Mouse (Mus musculus): Measurements from ENCODE around the gene Kif26a.

GRCm38 (mm10) chr12:112221290-112221689 lies 75.3 kb downstream of the Kif26a start:
- TF ChIP-seq GATA1 (IDR thresholded peaks at IDR 0.05; ENCODE audit: low read length) (no peak), TAL1 (IDR thresholded peaks at IDR 0.05; ENCODE audit: low read length) (no peak)

Data from erythroblast, embryonic 14.5 days (primary cell).